Mouse (Mus musculus) gastrocnemius, postnatal 25 days (tissue): Measurements from ENCODE around the gene St6galnac4. TPM values are rescaled to one million over a fixed set of nuclear protein-coding genes. Genes with fewer than 3 reads are reported as not detected.

Source experiments
- total RNA-seq, 2 experiments: library from RNA; stranded (reverse); gene quantifications; 1 replicate in 1 of 2; 2 replicates in 1 of 2; pipeline ENCODE4 v1.2.3; 2021

Gene St6galnac4
- total RNA-seq, 2 experiments from 2014 or later, result 24.6 to 29.2 TPM

Other genes starting within 250 kb of the St6galnac4 start
- gene Ciz1, start 234.8 kb upstream of the St6galnac4 start, total RNA-seq, result 10 to 100 TPM; 25.1 to 27.7 TPM
- 1 to 10 TPM; 6.0 to 8.7 TPM for gene Dnm1, start 233.8 kb upstream of the St6galnac4 start, total RNA-seq
- 10 to 100 TPM; 35.2 to 39.7 TPM for gene 1110008P14Rik, start 205.2 kb upstream of the St6galnac4 start, total RNA-seq
- 1 to 10 TPM; 1.4 to 2.1 TPM for gene Lcn2, start 198.8 kb upstream of the St6galnac4 start, total RNA-seq
- 10 to 100 TPM; 42.2 to 49.3 TPM for gene Ptges2, start 191.2 kb upstream of the St6galnac4 start, total RNA-seq
- gene Naif1, start 136.6 kb upstream of the St6galnac4 start, total RNA-seq, result 1 to 10 TPM; 1.6 to 2.0 TPM
- 10 to 100 TPM; 19.2 to 68.3 TPM for gene Slc25a25, start 135.7 kb upstream of the St6galnac4 start, total RNA-seq
- 1 to 10 TPM; 2.4 to 2.9 TPM for gene Fam102a, start 51.8 kb upstream of the St6galnac4 start, total RNA-seq
- 10 to 100 TPM; 11.7 to 12.6 TPM for gene Dpm2, start 16.2 kb upstream of the St6galnac4 start, total RNA-seq
- not detected for gene Pip5kl1, start 12.3 kb upstream of the St6galnac4 start, total RNA-seq
- gene 9430097D07Rik, start 11.4 kb upstream of the St6galnac4 start, total RNA-seq, result not detected
- 10 to 100 TPM; 37.3 to 42.6 TPM for gene St6galnac6, start 12.6 kb downstream of the St6galnac4 start, total RNA-seq
- gene Ak1, start 34.7 kb downstream of the St6galnac4 start, total RNA-seq, result 1,000 to 10,000 TPM; 1,680 to 2,125 TPM
- gene Eng, start 59.5 kb downstream of the St6galnac4 start, total RNA-seq, result 10 to 100 TPM; 28.0 to 30.7 TPM
- gene Fpgs, start 117.0 kb downstream of the St6galnac4 start, total RNA-seq, result 1 to 10 TPM; 3.9 to 4.7 TPM
- 10 to 100 TPM; 17.2 to 20.0 TPM for gene Cdk9, start 126.0 kb downstream of the St6galnac4 start, total RNA-seq
- 1 to 10 TPM; 4.2 to 8.4 TPM for gene Sh2d3c, start 134.0 kb downstream of the St6galnac4 start, total RNA-seq
- gene 6330409D20Rik, start 153.9 kb downstream of the St6galnac4 start, total RNA-seq, result not detected
- gene Tor2a, start 170.1 kb downstream of the St6galnac4 start, total RNA-seq, result 1 to 10 TPM; 4.9 to 5.7 TPM
- not detected for gene Ttc16, start 188.5 kb downstream of the St6galnac4 start, total RNA-seq
- gene Ptrh1, start 188.7 kb downstream of the St6galnac4 start, total RNA-seq, result 1 to 10 TPM; 2.0 to 2.9 TPM
- gene Cfap157, start 197.3 kb downstream of the St6galnac4 start, total RNA-seq, result not detected